Mouse (Mus musculus) intestine, embryonic 14.5 days (tissue): Measurements from ENCODE around the gene Pbx1. TPM values are rescaled to one million over a fixed set of nuclear protein-coding genes. Genes with fewer than 3 reads are reported as not detected.

ENCODE experiments used
- ATAC-seq: fragments of 200-750 bp; cut with Nextera tagmentation; replicated peaks from 2 replicates; pipeline ENCODE4 v1.8.0; 2017; ENCODE audit warnings: low read depth, moderate number of reproducible peaks, moderate TSS enrichment, moderate library complexity; ENCODE audit not compliant: low FRiP score, low TSS enrichment
- DNase-seq: peaks from one replicate; pipeline ENCODE4 v3.0.0-alpha.2; 2018; ENCODE audit warnings: low spot score
- H3K27ac ChIP-seq: fragments of 300-500 bp; sonication (generic); 2 replicates; pipeline ENCODE4 v1.5.1; 2014; ENCODE audit warnings: low read depth, mild to moderate bottlenecking, control low read depth
- H3K27me3 ChIP-seq: fragments of 300-500 bp; sonication (generic); replicated peaks from 2 replicates; pipeline ENCODE4 v1.6.1; 2014; ENCODE audit warnings: low read length, control low read depth; ENCODE audit not compliant: control insufficient read depth, insufficient read depth
- H3K36me3 ChIP-seq: fragments of 300-500 bp; sonication (generic); 2 replicates; pipeline ENCODE4 v1.6.1; 2014; ENCODE audit warnings: low read length, control low read depth; ENCODE audit not compliant: control insufficient read depth, insufficient read depth
- H3K4me1 ChIP-seq: fragments of 300-500 bp; sonication (generic); replicated peaks from 2 replicates; pipeline ENCODE4 v1.6.1; 2014; ENCODE audit warnings: low read length, control low read depth, mixed read lengths; ENCODE audit not compliant: control insufficient read depth, insufficient read depth
- H3K4me2 ChIP-seq: fragments of 300-500 bp; sonication (generic); 2 replicates; pipeline ENCODE4 v1.6.1; 2014; ENCODE audit warnings: low read length
- H3K4me3 ChIP-seq: fragments of 300-500 bp; sonication (generic); 2 replicates; pipeline ENCODE4 v1.5.1; 2014; ENCODE audit warnings: low read depth, low read length, control low read depth, mixed read lengths
- H3K9ac ChIP-seq: fragments of 300-500 bp; sonication (generic); 2 replicates; pipeline ENCODE4 v1.6.1; 2014; ENCODE audit warnings: mild to moderate bottlenecking, low read length
- H3K9me3 ChIP-seq: fragments of 300-500 bp; sonication (generic); 2 replicates; pipeline ENCODE4 v1.6.1; 2016; ENCODE audit warnings: low read length, control low read depth; ENCODE audit not compliant: control insufficient read depth
- WGBS: fragments of 180-500 bp; shearing (Covaris S2); extraction: QIAGEN DNeasy Blood & Tissue Kit; methylation state at CpG from one replicate; pipeline ENCODE4 v1.1.7; 2014; 5-methylcytosine and 5-hydroxymethylcytosine counted together
- polyA plus RNA-seq: library from polyadenylated mRNA; unstranded; fragments of >200 nt; fragmentation: Nextera tagmentation; extraction: Ambion mirVana; gene quantifications from 2 replicates; pipeline ENCODE4 v1.2.1, GENCODE M21; 2014

Pbx1 gene
- polyA plus RNA-seq, 1 experiment from 2014 or later = 37.3 TPM

GRCm38 (mm10) chr1:168341863-168342262 lies 90.2 kb downstream of the Pbx1 start:
- 43% methylated on average over 12 of the region's 12 CpGs for WGBS
- Histone ChIP-seq H3K27ac (no peak overlapping the region), H3K4me2 (no peak overlapping the region), H3K9ac (no peak overlapping the region), H3K4me1 (peaks cover 13% of the 10 kb centered on the region), H3K27me3 (no peaks in the 10 kb centered on the region), H3K9me3 (no peaks in the 10 kb centered on the region), H3K4me3 (no peak overlapping the region), H3K36me3 (no peaks in the 10 kb centered on the region)
- DNase-seq (no peak), ATAC-seq (no peak)

DNA sequence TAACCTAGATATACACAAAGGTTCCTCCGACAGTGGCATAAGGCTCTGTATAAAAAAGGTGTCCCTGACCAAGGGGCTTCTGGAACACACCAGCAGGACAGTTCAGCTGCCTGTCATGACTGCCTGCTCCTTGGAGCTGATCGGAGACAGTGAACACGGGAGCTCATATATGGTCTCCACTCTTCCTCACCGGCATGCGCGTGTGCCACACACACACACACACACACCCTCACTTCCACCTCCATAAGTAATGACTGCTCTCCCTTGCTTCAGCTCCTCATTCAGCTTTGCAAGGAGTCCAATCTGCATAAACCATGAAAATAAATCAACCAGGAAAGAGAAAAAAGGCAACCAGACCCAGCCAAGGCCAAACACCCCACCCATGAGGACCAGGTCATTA lies 90.7 kb downstream of the Pbx1 start:
- WGBS = 64% methylated on average over 6 of the region's 6 CpGs
- Histone ChIP-seq H3K4me3 (no peak overlapping the region), H3K4me2 (no peak overlapping the region), H3K27me3 (no peaks in the 10 kb centered on the region), H3K9ac (no peak overlapping the region), H3K36me3 (no peaks in the 10 kb centered on the region), H3K4me1 (peaks cover 15% of the 10 kb centered on the region), H3K27ac (no peak overlapping the region), H3K9me3 (no peaks in the 10 kb centered on the region)
- ATAC-seq (no peak), DNase-seq (no peak)

- no peak for ATAC-seq
- Histone ChIP-seq H3K9me3 (no peaks in the 10 kb centered on the region), H3K4me1 (peaks cover 11% of the 10 kb centered on the region; the same call in 1 of the 2 replicates), H3K4me3 (no peak overlapping the region), H3K4me2 (no peak overlapping the region), H3K27me3 (no peaks in the 10 kb centered on the region), H3K27ac (no peak overlapping the region), H3K36me3 (no peaks in the 10 kb centered on the region), H3K9ac (no peak overlapping the region)
- WGBS = 89% methylated on average over 7 of the region's 7 CpGs
- DNase-seq = no peak
Observed at GRCm38 (mm10) chr1:168336238-168336818, 95.7 kb downstream of the Pbx1 start.

- H3K9ac ChIP-seq = no peak overlapping the region
- WGBS = 80% methylated on average over 8 of the region's 8 CpGs
- H3K4me2 ChIP-seq = no peak overlapping the region
- H3K36me3 ChIP-seq = no peaks in the 10 kb centered on the region
- peaks cover 11% of the 10 kb centered on the region; the same call in 1 of the 2 replicates for H3K4me1 ChIP-seq
- H3K4me3 ChIP-seq = no peak overlapping the region
- peak; percentile 44 for ATAC-seq
- no peaks in the 10 kb centered on the region for H3K27me3 ChIP-seq
- DNase-seq = no peak
- H3K9me3 ChIP-seq = no peaks in the 10 kb centered on the region
- peak overlapping the region; percentile 7; the same call in 1 of the 2 replicates for H3K27ac ChIP-seq
Observed at GRCm38 (mm10) chr1:168334831-168335574, 97.1 kb downstream of the Pbx1 start.

DNA sequence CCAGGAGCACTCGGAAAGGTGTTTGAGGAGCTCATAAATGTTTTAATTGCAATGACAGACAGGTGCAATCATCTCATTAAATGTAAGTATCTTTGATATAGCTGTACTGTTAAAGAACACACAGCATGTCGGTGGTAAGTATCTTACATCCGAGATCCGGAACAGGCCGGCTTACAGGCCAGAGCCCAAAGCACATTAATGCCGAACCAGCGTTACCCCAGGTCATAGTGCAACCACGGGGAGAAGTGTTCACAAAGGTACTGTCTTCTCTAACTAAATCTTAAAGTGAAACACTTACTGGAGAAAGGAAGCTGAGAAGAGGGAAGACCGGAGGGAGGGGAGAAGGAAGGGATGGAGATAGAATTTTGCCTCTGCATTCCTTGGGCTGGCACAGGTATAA lies 100.0 kb downstream of the Pbx1 start:
- DNase-seq (no peak), ATAC-seq (no peak)
- Histone ChIP-seq H3K27me3 (no peaks in the 10 kb centered on the region), H3K36me3 (no peaks in the 10 kb centered on the region), H3K4me1 (peaks cover 10% of the 10 kb centered on the region; the same call in 1 of the 2 replicates), H3K4me3 (no peak overlapping the region), H3K9me3 (no peaks in the 10 kb centered on the region), H3K9ac (no peak overlapping the region), H3K4me2 (no peak overlapping the region), H3K27ac (no peak overlapping the region)
- 84% methylated on average over 9 of the region's 9 CpGs for WGBS

GRCm38 (mm10) chr1:168328236-168328605 lies 103.8 kb downstream of the Pbx1 start:
- Histone ChIP-seq H3K9me3 (no peaks in the 10 kb centered on the region), H3K4me3 (no peak overlapping the region), H3K4me1 (no peaks in the 10 kb centered on the region), H3K9ac (no peak overlapping the region), H3K27me3 (no peaks in the 10 kb centered on the region), H3K27ac (no peak overlapping the region), H3K4me2 (no peak overlapping the region), H3K36me3 (no peaks in the 10 kb centered on the region)
- DNase-seq = no peak
- ATAC-seq = no peak
- 67% methylated on average over 3 of the region's 3 CpGs for WGBS

DNA sequence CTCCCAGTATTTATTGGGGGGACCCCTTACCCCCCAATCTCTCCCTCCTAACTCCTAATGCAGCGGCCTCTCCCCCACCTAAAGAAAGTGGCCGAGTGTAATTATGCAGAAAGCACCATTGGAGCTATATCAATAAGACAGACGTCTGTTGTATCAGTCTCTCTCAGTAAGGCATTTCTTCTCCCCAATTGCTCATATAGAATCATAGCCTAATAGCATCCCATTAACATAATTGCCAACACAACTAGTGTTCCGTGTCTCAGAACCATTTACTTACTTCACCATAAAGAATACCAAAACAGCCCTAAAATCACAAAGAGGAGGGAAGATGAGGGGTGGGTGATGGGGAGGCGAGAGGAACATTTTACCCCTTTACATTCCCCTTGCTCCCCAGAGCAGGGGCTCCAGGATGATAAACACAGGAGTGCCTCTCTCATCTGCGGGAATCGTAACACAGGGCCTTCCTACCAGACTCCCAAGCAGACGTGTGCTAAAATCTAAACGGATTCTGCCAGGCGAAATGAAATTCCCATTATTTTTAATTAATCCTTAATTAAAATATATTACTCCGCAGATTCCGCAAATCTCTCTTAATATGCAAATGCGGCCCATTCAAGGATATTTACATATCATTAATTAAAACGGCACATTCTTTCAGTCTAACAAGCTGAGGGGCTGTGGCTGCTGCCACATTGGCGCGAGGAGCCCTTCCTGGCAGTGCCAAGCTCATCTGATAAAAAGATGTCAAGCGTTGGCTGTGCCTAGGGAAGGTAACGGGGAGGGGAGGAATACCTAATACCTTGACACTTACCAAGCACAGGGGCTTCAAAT lies 104.5 kb downstream of the Pbx1 start:
- H3K4me2 ChIP-seq = no peak overlapping the region
- ATAC-seq (no peak), DNase-seq (no peak)
- WGBS = 81% methylated on average over 18 of the region's 18 CpGs
- H3K9me3 ChIP-seq = no peaks in the 10 kb centered on the region
- no peaks in the 10 kb centered on the region for H3K27me3 ChIP-seq
- no peak overlapping the region for H3K9ac ChIP-seq
- no peaks in the 10 kb centered on the region for H3K4me1 ChIP-seq
- no peak overlapping the region for H3K27ac ChIP-seq
- no peaks in the 10 kb centered on the region for H3K36me3 ChIP-seq
- no peak overlapping the region for H3K4me3 ChIP-seq

- no peak overlapping the region for H3K27ac ChIP-seq
- H3K9me3 ChIP-seq = no peaks in the 10 kb centered on the region
- no peaks in the 10 kb centered on the region for H3K27me3 ChIP-seq
- no peak overlapping the region for H3K9ac ChIP-seq
- no peak overlapping the region for H3K4me2 ChIP-seq
- no peak for ATAC-seq
- H3K4me1 ChIP-seq = no peaks in the 10 kb centered on the region
- WGBS = 69% methylated on average over 4 of the region's 4 CpGs
- DNase-seq = no peak
- H3K4me3 ChIP-seq = no peak overlapping the region
- H3K36me3 ChIP-seq = peaks cover 7% of the 10 kb centered on the region; the same call in 1 of the 2 replicates
Observed at GRCm38 (mm10) chr1:168325786-168326185, 106.3 kb downstream of the Pbx1 start.
